Mouse (Mus musculus) layer of hippocampus, postnatal 14 days (tissue): ENCODE results near the gene Fam90a1a. TPM values are rescaled to one million over a fixed set of nuclear protein-coding genes. Genes with fewer than 3 reads are reported as not detected.
"Not testable (repeated sequence)": the region's sequence is repeated elsewhere in the genome, so short reads cannot be mapped to it uniquely, and the experiment has no call there.

Experiments used
- DNase-seq, 2 experiments: peaks; one replicate each; pipeline ENCODE4 v3.0.0; 2021 to 2022; ENCODE audit warnings: low spot score in 2 of 2, mixed read lengths in 1 of 2
- long read RNA-seq, 2 experiments: library from polyadenylated mRNA; stranded (forward); transcript quantifications; one replicate each; pipeline ENCODE4 v2.0.0; 2021
- total RNA-seq, 2 experiments: library from RNA; stranded (reverse); gene quantifications; 2 replicates each; pipeline ENCODE4 v1.2.3; 2021

Fam90a1a gene
- not detected for total RNA-seq
- long read RNA-seq, experiment 1: 0 reads
- long read RNA-seq, experiment 2: 0 reads

GRCm38 (mm10) chr8:21958414-21958813 is at the start of gene Fam90a1a:
Gene Fam90a1a (plus strand): TSS chr8:21958714.
- no peak for DNase-seq

- no peak for DNase-seq
Observed at GRCm38 (mm10) chr8:21911931-21912330, 46.6 kb upstream of the Fam90a1a start.

- no peak for DNase-seq
Observed at GRCm38 (mm10) chr8:21912554-21912953, 46.0 kb upstream of the Fam90a1a start.

- DNase-seq: peak; percentile 8
Observed at GRCm38 (mm10) chr8:21915625-21916024, 42.9 kb upstream of the Fam90a1a start.

- DNase-seq: not testable (repeated sequence)
Observed at GRCm38 (mm10) chr8:21930754-21931153, 27.8 kb upstream of the Fam90a1a start.

- no peak for DNase-seq
Observed at GRCm38 (mm10) chr8:21932610-21933009, 25.9 kb upstream of the Fam90a1a start, which contains the start of gene Defb15. Gene Defb15 (minus strand): TSS chr8:21932710.

GRCm38 (mm10) chr8:21938052-21938451 is 20.5 kb upstream of the Fam90a1a start, which contains the start of gene Defb35:
Gene Defb35 (plus strand): TSS chr8:21938352.
- not testable (repeated sequence) for DNase-seq

GRCm38 (mm10) chr8:21946462-21946861 is 12.1 kb upstream of the Fam90a1a start, which contains the start of gene Defb13:
Gene Defb13 (plus strand): TSS chr8:21946762.
- DNase-seq: no peak

GRCm38 (mm10) chr8:21947311-21948017 is 11.1 kb upstream of the Fam90a1a start:
- DNase-seq: no peak

GRCm38 (mm10) chr8:21955321-21955720 is 3.2 kb upstream of the Fam90a1a start:
- peak; percentile 31 to 44 for DNase-seq

GRCm38 (mm10) chr8:21956336-21956735 is 2.2 kb upstream of the Fam90a1a start:
- no peak for DNase-seq

- no peak for DNase-seq
Observed at GRCm38 (mm10) chr8:21966646-21967045, 8.1 kb downstream of the Fam90a1a start.

GRCm38 (mm10) chr8:21969475-21969874 is 11.0 kb downstream of the Fam90a1a start, which contains the start of gene Ccdc70:
Gene Ccdc70 (plus strand): TSS chr8:21969775.
- DNase-seq: no peak

- peak in 1 of 2 experiments; percentile 59 for DNase-seq
Observed at GRCm38 (mm10) chr8:21978193-21978592, 19.7 kb downstream of the Fam90a1a start.

GRCm38 (mm10) chr8:21981664-21982337 is 23.3 kb downstream of the Fam90a1a start:
- peak; percentile 22 to 29 for DNase-seq

GRCm38 (mm10) chr8:21992184-21992583 is 33.7 kb downstream of the Fam90a1a start:
- DNase-seq: peak; percentile 50 to 74

GRCm38 (mm10) chr8:21995181-21995580 is 36.7 kb downstream of the Fam90a1a start:
- no peak for DNase-seq

- no peak for DNase-seq
Observed at GRCm38 (mm10) chr8:22004750-22005522, 46.4 kb downstream of the Fam90a1a start.

GRCm38 (mm10) chr8:22006423-22006822 is 47.9 kb downstream of the Fam90a1a start:
- no peak for DNase-seq

- DNase-seq: no peak
Observed at GRCm38 (mm10) chr8:22009403-22009802, 50.9 kb downstream of the Fam90a1a start.

- no peak for DNase-seq
Observed at GRCm38 (mm10) chr8:22013034-22013707, 54.7 kb downstream of the Fam90a1a start.
